In the genomic region with DNA sequence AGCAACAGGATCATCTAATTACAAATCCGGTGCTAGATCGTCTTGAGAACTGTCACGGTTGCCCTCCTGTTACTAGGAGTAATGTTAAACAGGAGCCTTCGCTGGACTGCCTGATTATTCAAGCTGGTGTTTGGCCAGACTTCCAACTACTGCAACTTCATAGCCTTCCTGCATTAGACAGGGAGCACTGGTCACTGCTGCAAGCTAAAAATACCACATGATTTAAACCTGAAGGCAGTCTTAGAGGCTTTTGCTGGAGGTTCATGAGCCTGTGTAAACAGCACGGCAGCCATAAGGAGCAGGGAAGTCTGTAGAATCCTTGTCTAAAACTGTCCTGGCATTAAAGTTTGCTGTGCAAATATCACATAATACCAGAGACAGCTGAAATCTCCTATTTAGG, we compare ENCODE assay signal across 12 mouse cellular contexts. TPM values are rescaled to one million over a fixed set of nuclear protein-coding genes. Genes with fewer than 3 reads are reported as not detected.
DNase-seq lines count a peak whose midpoint lies in the region; ATAC-seq lines count a peak whose summit lies in the region.
"Had no signal": no experiment of that assay in that cellular context is flagged by ENCODE, and none has a peak within 500 bp of the region (broad histone marks: within the 10 kb centered on the region; RNA-seq: fewer than 3 reads in every experiment).

No protein-coding gene starts in this region.

- 45% methylated on average over 5 of the region's 5 CpGs for WGBS in neural tube, embryonic 13.5 days
- 30% methylated on average over 5 of the region's 5 CpGs for WGBS in heart, embryonic 12.5 days
- WGBS in neural tube, embryonic 15.5 days = 33% methylated on average over 5 of the region's 5 CpGs

- DNase-seq in heart, adult 11 months = peak; percentile 88
- no peak for DNase-seq in heart, postnatal 25 days (ENCODE audit: low spot score)
- no peak for DNase-seq in neural tube, embryonic 10.5 days (ENCODE audit: extremely low spot score, low spot score)
- DNase-seq in spleen, postnatal 14 days (ENCODE audit: low spot score in 2 of 2) = no peak
- DNase-seq: adrenal gland, postnatal 14 days; kidney, postnatal 10 days; liver, embryonic 13.5 days; retina, postnatal 1 day had no signal

- peaks cover 19% of the 10 kb centered on the region for H3K36me3 ChIP-seq in neural tube, embryonic 13.5 days
- peaks cover 16% of the 10 kb centered on the region for H3K36me3 ChIP-seq in heart, embryonic 12.5 days
- no peaks in the 10 kb centered on the region; the same call in 1 of the 2 replicates for H3K36me3 ChIP-seq in neural tube, embryonic 15.5 days
- H3K36me3 ChIP-seq: liver, embryonic 13.5 days had no signal

- H3K4me2 ChIP-seq in neural tube, embryonic 13.5 days = peak overlapping the region; percentile 18; the same call in 1 of the 2 replicates
- H3K4me2 ChIP-seq in heart, embryonic 12.5 days = peak overlapping the region; percentile 16; the same call in 1 of the 2 replicates
- H3K4me2 ChIP-seq in neural tube, embryonic 15.5 days = peak overlapping the region; percentile 36
- H3K4me2 ChIP-seq: liver, embryonic 13.5 days had no signal

- intact Hi-C loops in heart, postnatal 25 days (cut with DNase I) = no loop called here

- peaks cover 70% of the 10 kb centered on the region for H3K4me1 ChIP-seq in neural tube, embryonic 13.5 days (replicated peaks)
- H3K4me1 ChIP-seq in heart, embryonic 12.5 days (replicated peaks) = peaks cover 14% of the 10 kb centered on the region
- H3K4me1 ChIP-seq in neural tube, embryonic 15.5 days = peaks cover 33% of the 10 kb centered on the region
- H3K4me1 ChIP-seq: liver, embryonic 13.5 days had no signal

- no peak for ATAC-seq in neural tube, embryonic 13.5 days (ENCODE audit: low read depth)
- ATAC-seq in heart, embryonic 12.5 days (ENCODE audit: insufficient number of reproducible peaks, low FRiP score) = 0 out of 2 replicates have a peak, but pooled peaks have one; percentile 25
- ATAC-seq in neural tube, embryonic 15.5 days (ENCODE audit: low FRiP score) = no peak

- H3K4me3 ChIP-seq in neural tube, embryonic 13.5 days = no peak overlapping the region
- no peak overlapping the region for H3K4me3 ChIP-seq in heart, embryonic 12.5 days
- H3K4me3 ChIP-seq in neural tube, embryonic 15.5 days (replicated peaks) = no peak overlapping the region
- H3K4me3 ChIP-seq: liver, embryonic 13.5 days; myocyte had no signal

- no peaks in the 10 kb centered on the region for H3K9me3 ChIP-seq in neural tube, embryonic 13.5 days
- H3K9me3 ChIP-seq in heart, embryonic 12.5 days (replicated peaks) = no peaks in the 10 kb centered on the region
- no peaks in the 10 kb centered on the region for H3K9me3 ChIP-seq in neural tube, embryonic 15.5 days (replicated peaks)
- H3K9me3 ChIP-seq: liver, embryonic 13.5 days had no signal

- H3K27ac ChIP-seq in neural tube, embryonic 13.5 days (replicated peaks) = peak overlapping the region; percentile 59
- H3K27ac ChIP-seq in heart, embryonic 12.5 days (ENCODE audit: poor library complexity, severe bottlenecking) = peak overlapping the region; percentile 51
- H3K27ac ChIP-seq in neural tube, embryonic 15.5 days (replicated peaks) = peak overlapping the region; percentile 58
- H3K27ac ChIP-seq: liver, embryonic 13.5 days had no signal

- no peaks in the 10 kb centered on the region for H3K27me3 ChIP-seq in neural tube, embryonic 13.5 days
- H3K27me3 ChIP-seq in heart, embryonic 12.5 days (replicated peaks) = no peaks in the 10 kb centered on the region
- no peaks in the 10 kb centered on the region for H3K27me3 ChIP-seq in neural tube, embryonic 15.5 days (replicated peaks)

- H3K9ac ChIP-seq in neural tube, embryonic 13.5 days = peak overlapping the region; percentile 34; the same call in 1 of the 2 replicates
- no peak overlapping the region for H3K9ac ChIP-seq in heart, embryonic 12.5 days
- 0 out of 2 replicates have a peak overlapping the region, but pooled peaks have one; percentile 15 for H3K9ac ChIP-seq in neural tube, embryonic 15.5 days (replicated peaks)
- H3K9ac ChIP-seq: liver, embryonic 13.5 days had no signal

RNA-seq across cellular contexts. Expression of a gene that starts 25.7 kb away (rescaled TPM):
- 10 to 100 TPM; 24.0 to 24.5 TPM for total RNA-seq in heart, postnatal 25 days (2021)
- polyA plus RNA-seq in neural tube, embryonic 13.5 days (2015; fragmentation: Nextera tagmentation; extraction: Ambion mirVana) = 29.3 and 32.2 TPM in 2 replicates
- polyA plus RNA-seq in heart, embryonic 12.5 days (2016; fragmentation: Nextera tagmentation; extraction: Ambion mirVana) = 10.8 and 11.2 TPM in 2 replicates
- 39.6 and 44.1 TPM in 2 replicates for polyA plus RNA-seq in neural tube, embryonic 15.5 days (2015; fragmentation: Nextera tagmentation; extraction: Ambion mirVana)
